Mouse (Mus musculus): ENCODE results near the gene Cd6.

Gene Cd6

GRCm38 (mm10) chr19:10829436-10830175 is at the start of gene Cd6:
TSS of gene Cd6 (minus strand) at chr19:10830058.
- DNase-seq (ENCODE audit: low spot score in 2 of 2) = peak in 1 of 2 experiments; percentile 15

GRCm38 (mm10) chr19:10878201-10878837 is 48.5 kb upstream of the Cd6 start:
- no peak for DNase-seq (ENCODE audit: low spot score in 2 of 2)

GRCm38 (mm10) chr19:10871328-10871961 is 41.6 kb upstream of the Cd6 start:
- DNase-seq (ENCODE audit: low spot score in 2 of 2) = no peak

GRCm38 (mm10) chr19:10870676-10871075 is 40.8 kb upstream of the Cd6 start:
- no peak for DNase-seq (ENCODE audit: low spot score in 2 of 2)

- DNase-seq (ENCODE audit: low spot score in 2 of 2) = no peak
Observed at GRCm38 (mm10) chr19:10869886-10870527, 40.1 kb upstream of the Cd6 start, which contains the start of gene Tmem132a. TSS of gene Tmem132a (minus strand) at chr19:10869940.

GRCm38 (mm10) chr19:10869241-10869885 is 39.5 kb upstream of the Cd6 start:
- DNase-seq (ENCODE audit: low spot score in 2 of 2) = peak; percentile 15 to 19

GRCm38 (mm10) chr19:10868623-10869141 is 38.8 kb upstream of the Cd6 start:
- no peak for DNase-seq (ENCODE audit: low spot score in 2 of 2)

- no peak for DNase-seq (ENCODE audit: low spot score in 2 of 2)
Observed at GRCm38 (mm10) chr19:10867946-10868622, 38.2 kb upstream of the Cd6 start.

- no peak for DNase-seq (ENCODE audit: low spot score in 2 of 2)
Observed at GRCm38 (mm10) chr19:10866351-10866750, 36.5 kb upstream of the Cd6 start.

- no peak for DNase-seq (ENCODE audit: low spot score in 2 of 2)
Observed at GRCm38 (mm10) chr19:10860072-10860497, 30.2 kb upstream of the Cd6 start.

- DNase-seq (ENCODE audit: low spot score in 2 of 2) = no peak
Observed at GRCm38 (mm10) chr19:10856520-10856919, 26.7 kb upstream of the Cd6 start.

GRCm38 (mm10) chr19:10855422-10855821 is 25.6 kb upstream of the Cd6 start:
- DNase-seq (ENCODE audit: low spot score in 2 of 2) = no peak

- no peak for DNase-seq (ENCODE audit: low spot score in 2 of 2)
Observed at GRCm38 (mm10) chr19:10847311-10848087, 17.6 kb upstream of the Cd6 start.

GRCm38 (mm10) chr19:10846150-10846549 is 16.3 kb upstream of the Cd6 start:
- no peak for DNase-seq (ENCODE audit: low spot score in 2 of 2)

GRCm38 (mm10) chr19:10845454-10845853 is 15.6 kb upstream of the Cd6 start:
- DNase-seq (ENCODE audit: low spot score in 2 of 2) = peak in 1 of 2 experiments; percentile 34

GRCm38 (mm10) chr19:10844206-10844605 is 14.3 kb upstream of the Cd6 start:
- DNase-seq (ENCODE audit: low spot score in 2 of 2) = no peak

- peak; percentile 58 to 63 for DNase-seq (ENCODE audit: low spot score in 2 of 2)
Observed at GRCm38 (mm10) chr19:10842914-10843313, 13.1 kb upstream of the Cd6 start.

- DNase-seq (ENCODE audit: low spot score in 2 of 2) = peak; percentile 81 to 85
Observed at GRCm38 (mm10) chr19:10841721-10842626, 12.1 kb upstream of the Cd6 start.
